Mouse (Mus musculus) Patski (cell line): ENCODE measurements around the gene Sar1b. TPM values are rescaled to one million over a fixed set of nuclear protein-coding genes. Genes with fewer than 3 reads are reported as not detected.
A peak's percentile ranks its signal among the peaks of the same experiment; 100 is the strongest.

Experiments used
- ATAC-seq: fragments of 100-300 bp; one replicate; pipeline ENCODE4 v1.8.0; 2021
- CTCF ChIA-PET: fragments of 350-600 bp; sonication (Branson Sonifier 250); formaldehyde crosslinking; loops from one replicate; lab custom pipeline; 2022; ENCODE audit warnings: inconsistent platforms; lab: Charles Lee
- POLR2A ChIA-PET: fragments of 350-600 bp; sonication (Branson Sonifier 250); formaldehyde crosslinking; loops from one replicate; lab custom pipeline; 2022; ENCODE audit warnings: antibody characterized with exemption, inconsistent platforms; lab: Charles Lee
- DNase-seq: peaks from one replicate; pipeline ENCODE4 v3.0.0-alpha.2; 2011; ENCODE audit warnings: low read depth, low spot score
- H3K27me3 ChIP-seq: fragments of 371-371 bp; one replicate; pipeline ENCODE4 v1.5.1; 2021
- CTCF ChIP-seq: fragments of 100-300 bp; IDR thresholded peaks from one replicate; pipeline ENCODE4 v1.5.1; 2021
- in situ Hi-C: fragments of 300-500 bp; cut with MboI; formaldehyde crosslinking; loops from 3 replicates; pipeline ENCODE4 v1.11.1; 2018; ENCODE audit warnings: low pct_unique_long_range_greater_than_20kb, mixed read lengths
- polyA plus RNA-seq: library from polyadenylated mRNA; unstranded; gene quantifications from one replicate; pipeline ENCODE4 v1.2.3, GENCODE M21; 2021

The Sar1b gene
- polyA plus RNA-seq, 1 experiment from 2014 or later = 91.0 TPM

GRCm38 (mm10) chr11:51807108-51807879, 43.8 kb downstream of the Sar1b start:
- H3K27me3 ChIP-seq = no peaks in the 10 kb centered on the region
- ATAC-seq = no peak
- POLR2A ChIA-PET = interaction anchor here (0.6 kb wide), 1 partner anchor 42 kb away, joined by 5 read pairs; no protein-coding TSS in a partner anchor
- in situ Hi-C loops = no loop called here
- TF ChIP-seq CTCF = no peak
- CTCF ChIA-PET = interaction anchor here (1.0 to 3.7 kb wide), 4 partner anchors 11 to 28 kb away, joined by 3 to 16 read pairs (median 4); no protein-coding TSS in a partner anchor
- no peak for DNase-seq

GRCm38 (mm10) chr11:51809632-51810224, 46.2 kb downstream of the Sar1b start:
- ATAC-seq (no peak), DNase-seq (no peak)
- in situ Hi-C loops = no loop called here
- POLR2A ChIA-PET = interaction anchor here (0.6 kb wide), 1 partner anchor 238 kb away, joined by 3 read pairs; no protein-coding TSS in a partner anchor
- H3K27me3 ChIP-seq = no peaks in the 10 kb centered on the region
- CTCF ChIA-PET = no interaction called here
- TF ChIP-seq CTCF = no peak

GRCm38 (mm10) chr11:51811230-51811629, 47.7 kb downstream of the Sar1b start:
- no peak for ATAC-seq
- CTCF ChIA-PET = no interaction called here
- in situ Hi-C loops = no loop called here
- TF ChIP-seq CTCF = peak; percentile 71
- no peak for DNase-seq
- POLR2A ChIA-PET = no interaction called here
- no peaks in the 10 kb centered on the region for H3K27me3 ChIP-seq

- ATAC-seq (no peak), DNase-seq (no peak)
- ChIA-PET POLR2A (no interaction called here), CTCF (interaction anchor here (0.9 kb wide), 1 partner anchor 86 kb away, joined by 3 read pairs; no protein-coding TSS in a partner anchor)
- TF ChIP-seq CTCF = no peak
- in situ Hi-C loops = no loop called here
- H3K27me3 ChIP-seq = no peaks in the 10 kb centered on the region
Observed at GRCm38 (mm10) chr11:51812022-51812546, 48.6 kb downstream of the Sar1b start.

GRCm38 (mm10) chr11:51817756-51818155, 54.3 kb downstream of the Sar1b start:
- POLR2A ChIA-PET = interaction anchor here (1.7 kb wide), 1 partner anchor 39 kb away, joined by 6 read pairs; no protein-coding TSS in a partner anchor
- DNase-seq = peak; percentile 24

GRCm38 (mm10) chr11:51818837-51819236, 55.4 kb downstream of the Sar1b start:
- DNase-seq (no peak), ATAC-seq (no peak)
- CTCF ChIA-PET = interaction anchor here (1.7 to 4.1 kb wide), 5 partner anchors 12 to 149 kb away, joined by 4 to 43 read pairs (median 13); partner anchors contain the start of gene Cdkn2aipnl
- in situ Hi-C loops = loop anchor here (5.0 kb wide), 1 partner anchor 33 kb away; no protein-coding TSS in a partner anchor
- TF ChIP-seq CTCF = no peak
- no peaks in the 10 kb centered on the region for H3K27me3 ChIP-seq
- POLR2A ChIA-PET = interaction anchor here (1.7 kb wide), 1 partner anchor 38 kb away, joined by 6 read pairs; no protein-coding TSS in a partner anchor

More at GRCm38 (mm10) chr11:51817756-51818155, 54.3 kb downstream of the Sar1b start:
- in situ Hi-C loops = loop anchor here (5.0 kb wide), 1 partner anchor 35 kb away; no protein-coding TSS in a partner anchor
- CTCF ChIA-PET = interaction anchor here (0.8 to 4.1 kb wide), 23 partner anchors 9 to 311 kb away, joined by 3 to 43 read pairs (median 4); partner anchors contain the start of gene Cdkn2aipnl
- TF ChIP-seq CTCF = peak; percentile 95
- ATAC-seq = peak; percentile 60
- H3K27me3 ChIP-seq = no peaks in the 10 kb centered on the region

- in situ Hi-C loops = loop anchor here (5.0 to 10.0 kb wide), 3 partner anchors 32 to 405 kb away; partner anchors contain the start of gene Cdkn2aipnl
- no peak for ATAC-seq
- TF ChIP-seq CTCF = peak; percentile 76
- DNase-seq = no peak
- POLR2A ChIA-PET = interaction anchor here (1.4 kb wide), 1 partner anchor 37 kb away, joined by 8 read pairs; no protein-coding TSS in a partner anchor
- H3K27me3 ChIP-seq = no peaks in the 10 kb centered on the region
- CTCF ChIA-PET = interaction anchor here (0.7 to 4.1 kb wide), 17 partner anchors 13 to 185 kb away, joined by 3 to 43 read pairs (median 3); partner anchors contain the start of gene Cdkn2aipnl
Observed at GRCm38 (mm10) chr11:51819964-51820363, 56.5 kb downstream of the Sar1b start.

GRCm38 (mm10) chr11:51820861-51821260, 57.4 kb downstream of the Sar1b start:
- ChIA-PET CTCF (interaction anchor here (0.8 to 4.1 kb wide), 10 partner anchors 14 to 185 kb away, joined by 3 to 43 read pairs (median 3); partner anchors contain the start of gene Cdkn2aipnl), POLR2A (interaction anchor here (1.4 kb wide), 1 partner anchor 36 kb away, joined by 8 read pairs; no protein-coding TSS in a partner anchor)
- TF ChIP-seq CTCF = no peak
- DNase-seq = no peak
- H3K27me3 ChIP-seq = no peaks in the 10 kb centered on the region
- in situ Hi-C loops = loop anchor here (5.0 to 10.0 kb wide), 2 partner anchors 146 to 404 kb away; partner anchors contain the start of gene Cdkn2aipnl
- no peak for ATAC-seq

- ATAC-seq (no peak), DNase-seq (no peak)
- CTCF ChIA-PET = interaction anchor here (1.1 to 1.6 kb wide), 3 partner anchors 16 to 34 kb away, joined by 3 to 5 read pairs (median 3); no protein-coding TSS in a partner anchor
- no peak for TF ChIP-seq CTCF
- POLR2A ChIA-PET = no interaction called here
- no peaks in the 10 kb centered on the region for H3K27me3 ChIP-seq
- in situ Hi-C loops = loop anchor here (5.0 to 10.0 kb wide), 2 partner anchors 145 to 402 kb away; partner anchors contain the start of gene Cdkn2aipnl
Observed at GRCm38 (mm10) chr11:51822736-51823135, 59.2 kb downstream of the Sar1b start.
